Mouse (Mus musculus): ENCODE results near the gene Cmtm6.

- TF ChIP-seq CTCF (IDR thresholded peaks at IDR 0.05; ENCODE audit: low read depth, low read length) (no peak), POLR2A (IDR thresholded peaks at IDR 0.05; ENCODE audit: extremely low read depth, insufficient read depth, low read length) (no peak)
Measured at GRCm38 (mm10) chr9:114745163-114745562, 14.2 kb downstream of the Cmtm6 start.

Measured in liver, adult 2 months (tissue).